ENCODE assay signal across 8 mouse cellular contexts in genomic region chr11:87108755-87109518, GRCm38 (mm10). TPM values are rescaled to one million over a fixed set of nuclear protein-coding genes. Genes with fewer than 3 reads are reported as not detected.
A peak's percentile ranks its signal among the peaks of the same experiment; 100 is the strongest.
DNase-seq lines count a peak whose midpoint lies in the region; ATAC-seq and TF ChIP-seq lines count a peak whose summit lies in the region.

Gene Ska2, plus strand, starts transcription at chr11:87109234.

- H3K9ac ChIP-seq in embryonic facial prominence, embryonic 14.5 days (ENCODE audit: low read depth, low read length), result peak within 1 kb of the TSS; percentile 97
- H3K9ac ChIP-seq in heart, adult 2 months (ENCODE audit: low read depth, low read length), result peak within 1 kb of the TSS; percentile 75
- peak within 1 kb of the TSS; percentile 99 for H3K9ac ChIP-seq in limb, embryonic 13.5 days
- H3K9ac ChIP-seq in midbrain, embryonic 16.5 days (ENCODE audit: low read depth, low read length), result peak within 1 kb of the TSS; percentile 70

- peak within 1 kb of the TSS; percentile 96 for H3K4me3 ChIP-seq in embryonic facial prominence, embryonic 14.5 days (ENCODE audit: low read depth, low read length)
- H3K4me3 ChIP-seq in heart, adult 2 months, result peak within 1 kb of the TSS; percentile 79
- peak within 1 kb of the TSS; percentile 99 for H3K4me3 ChIP-seq in limb, embryonic 13.5 days
- H3K4me3 ChIP-seq in midbrain, embryonic 16.5 days (ENCODE audit: low read depth, low read length), result peak within 1 kb of the TSS; percentile 57

- intact Hi-C loops in heart, adult 2 months (cut with DNase I), result no loop called here

- peak; percentile 83; the same call in 1 of the 2 replicates for TF ChIP-seq EP300 in heart, adult 2 months (IDR thresholded peaks at IDR 0.05; ENCODE audit: insufficient read depth, low read depth, low read length)

- peak; percentile 100 for DNase-seq in 3T3-L1 (ENCODE audit: low read depth, low spot score)
- DNase-seq in adrenal gland, postnatal 4 days (ENCODE audit: low spot score in 2 of 2), result peak; percentile 91 to 94
- DNase-seq in embryonic facial prominence, embryonic 14.5 days (ENCODE audit: low spot score), result peak; percentile 100
- DNase-seq in heart, adult 2 months, result peak; percentile 94 to 98
- peak; percentile 98 to 100 for DNase-seq in kidney, adult 8-10 months
- peak; percentile 90 to 96 for DNase-seq in spleen, postnatal 10 days (ENCODE audit: low spot score in 2 of 2)

- H3K27me3 ChIP-seq in embryonic facial prominence, embryonic 14.5 days (replicated peaks; ENCODE audit: control insufficient read depth, insufficient read depth, low read length), result no peaks in the 10 kb centered on the region
- H3K27me3 ChIP-seq in heart, adult 2 months (ENCODE audit: control insufficient read depth, insufficient read depth, low read length), result no peaks in the 10 kb centered on the region
- H3K27me3 ChIP-seq in limb, embryonic 13.5 days, result no peaks in the 10 kb centered on the region
- H3K27me3 ChIP-seq in midbrain, embryonic 16.5 days (ENCODE audit: control insufficient read depth, insufficient read depth, low read depth, low read length), result no peaks in the 10 kb centered on the region

- 0% methylated on average over 39 of the region's 40 CpGs for WGBS in embryonic facial prominence, embryonic 14.5 days
- WGBS in heart, adult 2 months, result under 1% methylated on average over 40 of the region's 40 CpGs
- WGBS in limb, embryonic 13.5 days, result under 1% methylated on average over 40 of the region's 40 CpGs
- under 1% methylated on average over 40 of the region's 40 CpGs for WGBS in midbrain, embryonic 16.5 days

- peaks cover 39% of the 10 kb centered on the region for H3K36me3 ChIP-seq in embryonic facial prominence, embryonic 14.5 days (ENCODE audit: control insufficient read depth, insufficient read depth, low read length)
- H3K36me3 ChIP-seq in heart, adult 2 months (ENCODE audit: control insufficient read depth, insufficient read depth, low read length), result peaks cover 3% of the 10 kb centered on the region
- H3K36me3 ChIP-seq in limb, embryonic 13.5 days, result peaks cover 31% of the 10 kb centered on the region
- H3K36me3 ChIP-seq in midbrain, embryonic 16.5 days (ENCODE audit: control insufficient read depth, insufficient read depth, low read length), result peaks cover 2% of the 10 kb centered on the region; the same call in 1 of the 2 replicates

- H3K79me2 ChIP-seq in heart, adult 2 months (replicated peaks; ENCODE audit: control insufficient read depth, insufficient read depth, low read length), result no peaks in the 10 kb centered on the region

- H3K4me1 ChIP-seq in embryonic facial prominence, embryonic 14.5 days (ENCODE audit: control insufficient read depth, insufficient read depth, low read length), result peaks cover 16% of the 10 kb centered on the region
- no peaks in the 10 kb centered on the region for H3K4me1 ChIP-seq in heart, adult 2 months (ENCODE audit: control insufficient read depth, insufficient read depth, low read length)
- H3K4me1 ChIP-seq in limb, embryonic 13.5 days, result peaks cover 33% of the 10 kb centered on the region
- peaks cover 21% of the 10 kb centered on the region for H3K4me1 ChIP-seq in midbrain, embryonic 16.5 days (ENCODE audit: control insufficient read depth, insufficient read depth, low read length)

- ATAC-seq in embryonic facial prominence, embryonic 14.5 days (ENCODE audit: low read depth), result peak; percentile 99
- ATAC-seq in limb, embryonic 13.5 days (ENCODE audit: low FRiP score, low read depth), result peak; percentile 99
- ATAC-seq in midbrain, embryonic 16.5 days, result peak; percentile 99

- H3K27ac ChIP-seq in embryonic facial prominence, embryonic 14.5 days (replicated peaks; ENCODE audit: low read depth, low read length), result peak within 1 kb of the TSS; percentile 93
- H3K27ac ChIP-seq in heart, adult 2 months, result peak within 1 kb of the TSS; percentile 82
- H3K27ac ChIP-seq in limb, embryonic 13.5 days, result peak within 1 kb of the TSS; percentile 97
- peak within 1 kb of the TSS; percentile 95 for H3K27ac ChIP-seq in midbrain, embryonic 16.5 days (ENCODE audit: low read length)

- no peaks in the 10 kb centered on the region for H3K9me3 ChIP-seq in embryonic facial prominence, embryonic 14.5 days (ENCODE audit: control insufficient read depth, low read length)
- no peaks in the 10 kb centered on the region for H3K9me3 ChIP-seq in limb, embryonic 13.5 days
- no peaks in the 10 kb centered on the region for H3K9me3 ChIP-seq in midbrain, embryonic 16.5 days (replicated peaks; ENCODE audit: control insufficient read depth, low read length, poor library complexity, severe bottlenecking)

- no peak for TF ChIP-seq CTCF in heart, adult 2 months (IDR thresholded peaks at IDR 0.05)

- H3K4me2 ChIP-seq in embryonic facial prominence, embryonic 14.5 days (ENCODE audit: low read depth, low read length), result peak within 1 kb of the TSS; percentile 78
- peak within 1 kb of the TSS; percentile 73 for H3K4me2 ChIP-seq in limb, embryonic 13.5 days (replicated peaks)
- peak within 1 kb of the TSS; percentile 76 for H3K4me2 ChIP-seq in midbrain, embryonic 16.5 days (ENCODE audit: low read length)

- peak; percentile 80 for TF ChIP-seq POLR2A in heart, adult 2 months (IDR thresholded peaks at IDR 0.05; ENCODE audit: insufficient read depth, low read depth, low read length)

RNA-seq across cellular contexts. Expression of gene Ska2, which starts in this region (rescaled TPM):
- total RNA-seq in adrenal gland, postnatal 4 days (2021), result 10 to 100 TPM; 12.7 to 14.4 TPM
- polyA plus RNA-seq in embryonic facial prominence, embryonic 14.5 days (2014; fragmentation: Nextera tagmentation; extraction: Ambion mirVana), result 44.0 and 46.1 TPM in 2 replicates
- 10 to 100 TPM; 13.6 to 14.3 TPM for total RNA-seq in heart, adult 2 months (2021)
- polyA plus RNA-seq in heart, adult 2 months (2012; rRNA removed), result 6.5 and 13.7 TPM in 2 replicates
- 86.2 and 86.3 TPM in 2 replicates for polyA plus RNA-seq in limb, embryonic 13.5 days (2015; fragmentation: Nextera tagmentation; extraction: Ambion mirVana)
- polyA plus RNA-seq in midbrain, embryonic 16.5 days (2015; fragmentation: Nextera tagmentation; extraction: Ambion mirVana), result 42.4 and 46.9 TPM in 2 replicates

Comparison
In these comparisons a context has a peak if more than half of its experiments do, and no peak if none do; other contexts are left out.
1. Peak in every context shown above with its lines: DNase-seq, ATAC-seq, H3K4me3 ChIP-seq and H3K27ac ChIP-seq.